Mouse (Mus musculus): ENCODE results near the gene Gkn1.

Gkn1 gene

DNA sequence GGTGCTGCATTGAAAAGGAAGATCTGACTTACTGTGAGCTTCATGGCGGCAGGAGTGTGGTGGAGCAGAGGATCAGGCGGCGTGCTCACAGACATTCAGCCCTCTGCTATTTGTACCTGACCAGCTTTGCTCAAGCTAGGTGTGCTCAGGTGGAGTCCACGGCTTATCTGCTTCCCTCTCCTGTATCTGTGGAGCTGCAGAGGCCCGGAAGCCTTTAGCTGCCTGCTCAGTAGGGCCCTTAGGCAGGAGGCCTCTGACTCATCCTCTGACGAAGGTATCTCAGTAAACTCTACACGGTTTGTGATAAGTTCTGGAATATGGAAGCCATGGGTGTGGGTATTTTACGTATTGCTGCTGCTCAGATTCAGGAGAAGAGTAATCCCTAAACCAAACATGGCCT lies at the start of gene Gkn1:
Gkn1 (minus strand) TSS at position 114 of the 400 bp plus-strand sequence.
- no peak for DNase-seq (ENCODE audit: low read depth in 1 of 2, low spot score in 2 of 2)

DNA sequence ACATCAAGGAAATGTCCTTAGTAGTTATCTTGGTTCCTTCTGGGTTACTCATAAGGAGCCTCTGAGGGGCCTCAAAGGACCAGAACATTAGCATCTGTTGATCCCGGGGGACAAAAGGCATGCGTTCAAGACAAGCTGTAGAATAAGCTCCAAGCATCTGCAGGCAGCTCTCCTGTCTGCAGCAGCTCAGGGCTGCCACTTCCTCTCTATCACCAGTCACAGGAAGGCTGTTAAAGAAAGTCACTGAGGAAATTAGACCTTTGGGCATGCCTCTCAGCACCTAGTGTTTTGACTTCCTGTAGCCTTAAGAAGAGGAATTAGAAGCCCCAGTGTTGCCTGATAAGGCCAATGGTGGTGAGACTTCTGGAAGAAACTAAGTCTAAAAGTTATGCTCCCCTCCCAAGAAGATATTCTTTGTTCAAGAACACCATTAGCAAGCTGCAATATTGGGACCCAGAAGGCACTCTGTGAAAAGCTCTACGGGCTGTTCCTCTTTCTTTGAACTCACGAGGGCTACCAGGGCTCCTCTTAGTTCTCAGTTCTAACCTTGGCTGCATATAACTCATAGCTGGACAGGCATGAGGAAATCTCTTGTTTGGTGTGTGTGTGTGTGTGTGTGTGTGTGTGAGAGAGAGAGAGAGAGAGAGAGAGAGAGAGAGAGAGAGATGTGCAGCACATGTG lies 49.3 kb upstream of the Gkn1 start:
- DNase-seq (ENCODE audit: low read depth in 1 of 2, low spot score in 2 of 2) = peak in 1 of 2 experiments; percentile 2

DNA sequence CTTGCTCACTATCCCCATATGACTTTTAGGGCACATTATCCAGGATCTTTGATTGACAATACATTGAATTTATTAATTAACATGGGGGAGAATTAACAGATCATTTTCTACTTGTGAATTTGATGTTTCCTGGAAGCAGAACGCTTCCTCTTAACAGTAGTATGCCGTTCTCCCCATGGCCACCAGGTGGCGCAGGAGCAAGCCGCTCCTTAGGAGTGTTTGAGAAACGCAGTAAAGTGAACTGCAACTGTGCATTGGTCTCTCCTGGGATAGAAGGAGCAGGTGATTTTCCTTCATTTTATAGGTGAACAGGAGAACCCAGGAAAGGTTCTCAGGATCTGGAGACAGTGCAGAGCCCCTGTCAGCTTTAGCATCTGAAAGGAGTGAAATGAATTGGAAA lies 48.4 kb upstream of the Gkn1 start:
- DNase-seq (ENCODE audit: low read depth in 1 of 2, low spot score in 2 of 2) = peak in 1 of 2 experiments; percentile 38

DNA sequence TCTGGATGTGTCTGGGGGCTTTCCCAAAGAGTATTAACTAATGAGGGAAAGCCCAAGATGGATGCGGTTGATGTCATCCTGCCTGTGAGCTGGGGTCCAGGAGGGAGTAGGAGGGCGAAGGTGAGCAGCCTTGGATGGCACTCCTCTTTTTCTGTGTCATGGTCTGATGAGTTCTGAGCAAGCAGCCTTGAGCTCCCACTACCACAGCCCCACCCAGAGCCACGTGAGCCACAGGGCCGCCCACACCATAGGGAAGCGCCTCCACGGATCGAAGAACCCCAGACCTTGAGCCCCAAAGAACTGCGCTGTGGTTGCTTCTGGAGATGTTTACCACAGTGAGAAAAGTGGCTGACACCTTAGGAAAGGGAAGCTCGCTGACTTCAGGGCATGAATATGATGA lies 44.0 kb upstream of the Gkn1 start:
- no peak for DNase-seq (ENCODE audit: low read depth in 1 of 2, low spot score in 2 of 2)

DNA sequence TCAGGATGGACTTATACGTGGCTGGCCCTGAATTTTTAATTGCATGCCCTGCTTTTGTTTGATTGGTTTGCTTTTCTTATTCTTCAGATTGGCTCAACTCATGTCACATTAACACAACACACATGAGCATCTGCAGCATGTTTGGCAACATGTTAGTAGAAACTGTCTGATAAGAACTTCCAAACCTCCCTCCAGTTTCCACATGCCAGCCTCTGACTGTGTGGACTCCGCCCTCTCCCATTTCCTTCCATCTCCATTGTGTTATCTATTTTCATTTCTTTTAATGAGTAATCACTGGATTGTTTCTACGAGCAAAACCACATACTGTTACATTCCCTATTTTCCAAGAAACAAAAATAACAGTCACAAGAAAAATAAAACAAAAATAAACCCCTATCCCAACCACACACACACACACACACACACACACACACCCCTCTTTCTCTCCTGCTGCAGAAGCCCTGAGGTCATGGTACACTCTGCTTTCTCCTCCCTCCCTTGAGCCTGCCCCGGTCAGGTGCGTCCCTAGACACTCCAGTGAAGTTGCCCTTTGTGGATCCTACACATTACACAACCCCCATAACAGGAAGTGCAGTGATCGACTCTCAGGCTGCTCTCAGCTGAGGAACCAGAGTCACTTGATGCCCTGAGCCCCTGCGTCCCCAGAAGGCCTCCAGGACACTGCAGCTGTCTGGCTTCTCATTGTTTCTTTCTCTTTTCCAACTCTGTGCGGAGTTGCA lies 42.9 kb upstream of the Gkn1 start:
- DNase-seq (ENCODE audit: low read depth in 1 of 2, low spot score in 2 of 2) = no peak

DNA sequence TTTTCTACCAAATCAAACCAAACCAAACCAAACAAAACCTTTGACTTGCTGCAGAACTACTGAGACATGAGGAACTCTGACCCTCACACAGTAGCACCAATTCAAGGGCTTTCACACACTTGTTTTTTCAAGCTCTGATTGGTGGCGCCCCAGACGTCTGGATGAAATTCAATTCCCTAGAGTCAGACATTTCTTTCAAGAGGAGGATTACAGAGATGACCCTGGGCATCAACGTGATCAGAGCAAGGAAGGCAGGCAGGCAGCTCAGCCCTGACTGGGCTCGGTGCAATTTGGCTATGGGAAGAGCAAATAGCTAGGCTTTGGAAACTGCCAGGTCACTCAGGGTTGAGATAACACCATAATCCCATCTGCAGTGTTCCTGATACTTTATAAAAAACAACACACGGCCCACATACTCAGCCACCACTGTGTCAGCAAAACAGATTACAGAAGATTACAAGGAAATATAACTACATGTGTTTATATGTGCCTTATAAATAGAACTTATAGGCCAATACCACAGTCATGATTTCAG lies 38.8 kb upstream of the Gkn1 start:
- DNase-seq (ENCODE audit: low read depth in 1 of 2, low spot score in 2 of 2) = no peak

DNA sequence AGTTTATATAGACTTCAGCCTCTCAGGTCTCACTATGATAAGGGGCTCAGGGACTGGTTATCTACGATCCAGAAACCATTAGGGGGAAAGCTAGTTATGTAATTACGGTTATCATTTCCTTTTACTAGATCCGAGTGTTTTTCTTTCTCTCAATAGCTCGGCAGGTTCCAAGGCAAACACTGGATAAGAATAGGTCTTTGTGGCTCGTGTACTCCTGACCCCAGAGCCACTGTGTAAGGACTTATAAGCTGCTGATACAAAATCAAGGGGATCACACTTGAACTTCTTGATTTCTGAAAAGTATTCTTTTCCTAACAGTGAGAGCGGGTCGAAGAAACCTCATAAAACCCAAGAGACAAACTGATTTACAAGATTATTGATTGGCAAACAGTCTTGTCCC lies 38.1 kb upstream of the Gkn1 start, which contains the start of gene Gkn3:
Gkn3 (minus strand) TSS at position 59 of the 400 bp plus-strand sequence.
- no peak for DNase-seq (ENCODE audit: low read depth in 1 of 2, low spot score in 2 of 2)

DNA sequence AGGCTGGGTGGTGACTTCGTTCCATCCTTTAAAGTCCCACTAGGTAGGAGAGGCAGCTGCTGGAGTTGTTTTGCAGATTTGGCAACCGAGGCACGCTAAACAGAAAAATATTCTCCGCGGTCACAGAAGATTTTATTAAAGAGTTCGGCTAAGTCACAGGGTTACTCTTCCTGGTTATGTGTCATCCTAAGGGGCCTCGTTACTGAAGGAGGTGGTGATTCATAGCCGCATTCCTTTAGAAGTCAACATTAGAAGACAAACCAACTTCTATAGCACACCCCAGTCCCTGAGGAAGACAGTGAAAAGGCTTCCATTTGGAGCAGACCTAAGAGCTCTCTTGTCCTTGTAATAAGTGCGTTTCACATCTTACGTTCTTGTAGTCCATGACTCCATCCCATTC lies 35.9 kb upstream of the Gkn1 start:
- no peak for DNase-seq (ENCODE audit: low read depth in 1 of 2, low spot score in 2 of 2)

DNA sequence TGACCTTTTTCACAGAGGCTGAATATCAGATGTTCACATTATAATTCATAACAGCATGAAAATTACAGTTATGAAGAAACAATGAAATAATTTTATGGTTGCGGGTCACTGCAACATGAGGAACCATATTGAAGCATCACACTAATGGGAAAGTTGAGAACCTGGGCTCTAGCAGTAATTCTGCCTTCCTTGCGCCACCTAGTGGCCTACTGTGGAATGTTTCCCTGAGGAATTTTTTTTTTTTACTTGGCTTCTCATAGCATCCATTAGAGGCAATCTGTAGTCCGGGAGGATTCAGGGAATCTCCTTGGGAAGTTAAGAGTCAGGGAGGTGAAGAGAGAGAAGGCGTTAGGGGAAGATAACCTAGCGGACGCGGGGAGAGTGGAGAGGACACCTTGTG lies 35.5 kb upstream of the Gkn1 start:
- peak in 1 of 2 experiments; percentile 10 for DNase-seq (ENCODE audit: low read depth in 1 of 2, low spot score in 2 of 2)

DNA sequence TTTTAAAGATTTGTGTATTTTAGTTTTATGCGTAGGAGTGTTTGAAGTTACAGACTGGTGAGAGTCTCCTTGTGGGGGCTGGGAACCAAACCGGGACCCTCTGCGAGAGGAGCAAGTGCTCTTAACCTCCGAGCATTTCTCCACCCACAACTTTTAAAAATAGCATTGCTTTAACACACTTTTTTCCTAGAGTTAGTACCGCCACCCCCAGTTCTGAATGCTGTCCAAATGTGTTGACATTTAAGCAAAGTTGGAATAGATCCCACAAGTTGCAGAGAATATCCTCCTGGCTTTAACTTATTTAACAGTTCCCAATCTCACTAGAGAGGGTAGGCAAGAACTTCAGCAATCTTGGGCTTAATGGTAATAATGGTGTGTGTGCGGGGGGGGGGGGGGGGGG lies 34.0 kb upstream of the Gkn1 start:
- DNase-seq (ENCODE audit: low read depth in 1 of 2, low spot score in 2 of 2) = no peak

DNA sequence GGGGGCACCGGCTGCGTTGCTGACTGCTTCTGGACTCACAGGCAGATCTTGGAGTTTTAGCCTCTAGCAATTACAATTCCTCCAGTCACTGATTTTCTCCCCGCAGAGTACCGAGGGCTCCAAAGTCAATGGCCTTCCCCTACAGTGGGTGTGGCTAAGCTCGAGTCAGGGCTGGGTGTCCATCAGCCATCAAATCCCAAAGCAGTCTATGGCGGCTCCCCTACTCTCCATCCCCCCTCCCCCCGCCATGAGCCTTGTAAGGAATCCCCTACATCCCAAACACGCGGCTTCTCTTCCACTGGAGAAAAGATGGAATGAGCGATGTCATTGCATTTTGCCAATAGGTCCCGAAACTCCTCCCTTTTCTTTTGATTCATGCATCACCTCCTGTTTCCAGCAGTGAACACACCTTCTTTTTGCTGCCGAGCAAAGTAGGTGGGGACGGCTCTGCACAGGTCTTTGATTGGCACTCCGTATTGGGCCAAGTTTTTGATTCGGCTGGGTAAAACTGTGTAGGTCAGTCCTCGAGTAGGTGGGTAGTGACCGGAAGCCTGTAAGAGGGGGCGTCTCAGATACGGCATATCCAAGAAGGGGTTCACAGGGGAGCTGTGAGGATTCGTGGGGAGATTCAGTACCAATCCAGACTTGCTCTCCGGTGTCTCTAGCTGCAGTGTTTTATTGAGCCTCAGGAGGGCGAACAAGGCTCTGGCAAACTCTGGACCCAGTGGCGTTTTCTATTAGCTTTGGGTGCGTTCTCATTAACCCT lies 33.4 kb upstream of the Gkn1 start:
- DNase-seq (ENCODE audit: low read depth in 1 of 2, low spot score in 2 of 2) = no peak

DNA sequence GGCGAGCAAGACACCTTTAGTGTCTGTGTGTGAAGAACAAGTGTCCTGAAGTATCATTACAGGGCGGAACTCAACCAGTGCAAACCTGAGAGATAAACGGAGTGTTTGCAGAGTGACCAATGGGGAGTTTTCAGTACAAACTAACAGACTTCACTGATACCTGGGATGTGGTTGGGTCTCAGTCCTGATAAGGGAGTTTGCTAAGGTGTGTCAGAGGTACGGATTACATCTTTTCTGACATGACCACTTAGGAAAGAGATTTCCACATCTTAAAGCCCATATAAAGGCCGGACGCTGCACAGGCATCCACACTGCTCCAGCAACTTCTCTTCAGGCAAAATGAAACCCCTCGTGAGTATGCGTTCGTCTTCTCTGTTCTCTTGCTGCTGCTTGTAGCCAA lies 22.3 kb upstream of the Gkn1 start, which contains the start of gene Gkn2:
Gkn2 (plus strand) TSS at position 301 of the 400 bp plus-strand sequence.
- DNase-seq (ENCODE audit: low read depth in 1 of 2, low spot score in 2 of 2) = no peak

DNA sequence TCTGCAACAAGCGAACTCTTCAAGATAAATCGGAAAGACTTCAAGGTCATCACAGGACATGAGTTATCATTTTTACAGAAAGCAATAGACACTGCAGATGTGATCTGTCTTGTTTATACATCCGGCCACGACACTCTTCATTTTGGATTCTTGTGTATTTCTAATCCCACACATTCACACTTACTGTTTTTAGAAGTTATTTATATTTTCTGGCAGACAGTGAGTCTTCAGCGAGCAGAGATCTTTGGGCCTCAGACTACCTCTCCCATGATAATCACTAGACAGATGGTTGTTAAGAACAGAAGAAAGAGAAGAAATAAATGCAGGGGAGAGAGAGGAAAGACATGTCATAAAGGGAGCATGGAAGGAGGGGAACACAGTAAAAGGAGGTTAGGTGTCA lies 18.5 kb upstream of the Gkn1 start:
- no peak for DNase-seq (ENCODE audit: low read depth in 1 of 2, low spot score in 2 of 2)

DNA sequence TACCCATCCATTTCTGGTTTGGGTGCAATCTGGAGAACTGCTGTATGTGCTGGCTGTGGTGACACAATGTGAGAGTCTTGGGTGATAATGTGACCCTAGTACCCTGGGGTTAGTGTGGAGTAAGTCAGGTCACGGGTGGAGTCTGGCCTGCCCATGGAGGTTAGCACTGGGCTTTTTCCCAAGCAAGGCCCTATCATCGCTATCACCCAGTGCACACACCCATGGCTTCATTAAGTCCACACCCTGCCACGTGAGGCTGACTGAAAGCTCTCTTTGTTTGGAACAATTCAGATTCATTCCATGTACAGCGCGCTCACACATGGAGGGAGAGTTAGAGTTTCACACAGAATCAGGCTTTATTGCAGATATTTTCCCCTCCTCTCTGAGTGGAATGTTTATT lies 3.7 kb upstream of the Gkn1 start:
- DNase-seq (ENCODE audit: low read depth in 1 of 2, low spot score in 2 of 2) = no peak

DNA sequence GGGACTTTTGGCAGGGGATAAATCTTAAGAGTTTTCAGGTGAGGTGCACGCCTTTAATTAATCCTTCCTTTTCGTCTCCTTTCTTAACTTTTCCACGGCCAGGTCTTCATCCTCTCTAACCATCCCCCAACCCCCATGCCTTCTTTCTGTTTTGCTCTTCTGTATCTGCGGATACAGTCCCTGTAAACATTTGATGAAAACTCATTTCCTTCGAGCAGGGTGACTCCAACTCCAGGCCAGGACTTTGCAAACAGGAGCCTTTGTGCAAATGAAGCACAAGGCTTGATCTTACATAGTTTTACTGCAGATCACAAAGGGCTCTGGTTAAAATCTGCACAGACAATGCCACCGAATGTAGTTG lies 14.8 kb downstream of the Gkn1 start:
- DNase-seq (ENCODE audit: low read depth in 1 of 2, low spot score in 2 of 2) = no peak

DNA sequence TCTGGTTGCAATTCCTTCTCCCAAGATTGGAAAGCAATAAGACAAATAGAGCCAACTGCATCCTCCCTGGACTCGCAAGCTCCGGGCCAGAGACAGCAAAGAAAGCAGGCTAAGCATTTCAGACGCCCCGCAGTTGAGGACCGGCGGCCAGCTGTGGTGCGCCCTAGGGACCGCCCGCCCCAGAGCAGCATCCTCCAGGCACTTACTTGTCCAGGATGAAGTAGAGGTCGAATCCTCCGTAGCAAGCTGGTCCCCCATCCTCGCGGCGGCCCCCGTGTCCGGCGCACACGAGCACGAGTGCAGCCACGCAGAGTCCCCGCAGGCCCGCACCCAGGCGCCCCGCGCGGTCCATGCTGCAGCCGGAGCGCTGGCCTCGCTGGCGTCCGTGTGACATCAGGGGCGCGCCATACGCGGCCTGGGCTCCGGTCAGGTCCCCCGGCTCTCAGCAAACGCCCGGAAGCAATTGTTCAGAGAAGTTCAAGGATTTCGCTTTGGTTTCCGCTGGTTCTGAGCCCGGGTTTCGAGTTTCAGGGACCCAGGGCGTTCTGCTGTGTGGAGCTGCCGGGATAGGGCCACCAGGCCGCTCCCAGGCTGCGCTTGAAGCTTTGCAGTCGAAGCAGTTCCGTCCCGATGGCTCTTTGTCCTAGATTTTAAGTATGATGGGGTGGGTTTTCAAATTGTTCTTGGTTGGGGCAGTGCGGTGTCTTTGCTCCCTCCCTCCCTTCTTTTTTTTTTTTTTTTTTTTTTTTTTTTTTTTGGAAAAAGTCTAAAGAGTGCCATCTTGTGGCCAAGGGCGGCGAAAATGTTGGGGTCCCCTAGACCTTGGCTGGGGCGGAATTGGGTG lies 15.4 kb downstream of the Gkn1 start, which contains the start of gene Antxr1:
Antxr1 (minus strand) TSS at position 731 of the 844 bp plus-strand sequence.
- peak in 1 of 2 experiments; percentile 9 for DNase-seq (ENCODE audit: low read depth in 1 of 2, low spot score in 2 of 2)

DNA sequence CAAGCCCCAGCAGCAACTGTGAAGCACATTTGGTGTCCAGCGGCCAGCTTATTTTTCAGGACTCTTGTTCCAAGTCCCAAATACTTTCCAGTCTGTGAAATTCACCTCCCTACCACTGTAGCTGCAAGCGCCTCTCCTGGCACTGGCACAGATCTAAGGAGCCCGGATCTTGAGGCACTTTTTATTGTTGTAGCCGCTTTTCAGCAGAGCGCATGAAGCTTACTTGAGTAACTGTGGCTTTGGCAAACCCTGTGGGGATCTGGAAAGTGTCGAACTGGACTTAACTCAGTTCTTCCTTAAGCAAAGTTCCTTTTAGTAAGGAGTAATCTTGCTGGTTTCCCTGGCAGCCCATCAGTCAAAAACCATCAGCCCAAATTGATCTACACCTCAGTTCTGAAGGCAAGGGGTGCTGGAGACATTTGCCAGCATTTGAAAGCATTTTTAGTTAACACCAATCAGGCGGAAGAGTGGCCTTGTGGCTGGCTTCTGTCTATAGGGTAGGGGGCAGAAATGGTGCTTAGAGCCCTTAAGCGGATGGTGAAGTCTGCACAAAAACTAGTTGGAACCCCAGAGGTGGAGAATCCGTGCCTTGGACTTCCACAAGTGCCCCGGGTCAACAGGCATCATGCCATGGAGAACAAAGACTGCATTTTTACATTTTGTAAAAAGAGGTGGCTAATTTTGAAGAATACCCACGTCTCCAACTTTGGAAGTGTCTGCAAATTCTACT lies 16.2 kb downstream of the Gkn1 start:
- DNase-seq (ENCODE audit: low read depth in 1 of 2, low spot score in 2 of 2) = no peak

DNA sequence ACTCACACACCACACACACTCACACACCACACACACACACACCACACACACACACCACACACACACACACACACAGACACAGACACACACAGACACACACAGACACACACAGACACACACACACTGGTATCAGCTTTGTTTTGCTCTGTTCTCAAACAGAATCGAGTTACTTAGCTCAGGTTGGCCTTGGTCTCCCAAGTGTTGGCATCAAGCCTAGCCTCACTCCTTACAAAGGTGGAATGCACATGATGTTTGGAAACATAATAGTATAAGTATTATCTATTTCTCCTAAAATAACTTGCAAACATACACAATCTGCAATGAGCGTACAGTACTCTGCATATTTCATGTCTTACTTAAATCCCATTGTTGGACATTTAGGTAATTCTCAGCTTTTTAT lies 18.4 kb downstream of the Gkn1 start:
- no peak for DNase-seq (ENCODE audit: low read depth in 1 of 2, low spot score in 2 of 2)

DNA sequence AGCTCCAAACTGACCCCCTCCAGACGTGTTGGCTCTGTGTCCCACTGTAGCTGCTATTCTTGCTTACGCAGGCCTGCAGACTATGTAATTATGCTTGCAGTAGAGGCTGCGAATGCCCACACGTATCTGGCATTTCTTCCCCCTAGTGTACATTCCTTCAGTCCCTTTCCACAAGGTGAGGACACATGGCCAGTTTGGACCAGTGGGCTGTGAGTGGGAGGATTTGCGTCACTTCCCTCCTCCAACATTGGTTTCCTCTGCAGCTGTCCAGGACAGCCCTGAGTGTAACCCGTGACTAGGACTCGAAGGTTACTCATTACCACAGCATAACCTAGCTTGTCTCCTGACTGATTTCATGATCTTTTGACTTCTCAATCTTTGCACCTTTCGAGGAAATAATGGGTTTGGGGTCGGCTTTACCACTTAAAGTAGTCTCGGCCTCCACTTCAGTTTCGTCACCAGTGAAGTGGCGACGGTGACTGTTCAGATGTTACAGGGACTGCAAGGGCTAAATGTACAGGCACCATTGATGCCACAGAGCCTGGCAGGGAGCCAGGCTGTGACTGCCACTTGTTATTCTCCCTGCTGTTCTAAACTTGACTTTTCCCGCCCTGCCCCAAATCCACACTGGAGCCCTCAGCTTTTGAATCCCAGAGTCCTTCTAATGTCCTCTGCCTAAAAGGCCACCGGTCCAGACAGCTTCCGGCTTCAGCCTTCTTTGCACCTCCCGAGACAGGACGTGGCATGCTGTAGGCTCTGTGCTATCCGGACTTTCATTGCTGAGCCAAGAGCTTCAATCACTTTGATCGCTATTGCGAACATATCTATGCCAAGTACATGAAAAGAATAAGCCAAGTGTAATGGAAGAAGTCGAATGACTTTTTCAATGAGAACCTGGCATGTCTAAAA lies 22.2 kb downstream of the Gkn1 start:
- no peak for DNase-seq (ENCODE audit: low read depth in 1 of 2, low spot score in 2 of 2)

Measured in monocyte, adult 2 months (primary cell).